Mouse (Mus musculus) testis, adult 2 months (tissue): ENCODE data around the gene B3gnt2.

Experiments
- CTCF ChIP-seq: fragments of 200-500 bp; IDR thresholded peaks from 2 replicates; pipeline ENCODE4 v1.5.1; 2012; ENCODE audit warnings: low read depth, mild to moderate bottlenecking, inconsistent platforms, low read length, moderate library complexity; ENCODE audit not compliant: control insufficient read depth, insufficient read depth, insufficient replicate concordance
- POLR2A ChIP-seq: fragments of 200-500 bp; IDR thresholded peaks from 2 replicates; pipeline ENCODE4 v1.6.1; 2012; ENCODE audit warnings: low read depth, mild to moderate bottlenecking, inconsistent platforms, low read length, moderate library complexity; ENCODE audit not compliant: control insufficient read depth

- TF ChIP-seq POLR2A (no peak), CTCF (no peak)
Observed at GRCm38 (mm10) chr11:22847732-22848648, 12.8 kb downstream of the B3gnt2 start.
